Mouse (Mus musculus) midbrain, embryonic 13.5 days (tissue): Measurements from ENCODE around the gene Rpusd2. TPM values are rescaled to one million over a fixed set of nuclear protein-coding genes. Genes with fewer than 3 reads are reported as not detected.
A peak's percentile ranks its signal among the peaks of the same experiment; 100 is the strongest.
"Not testable (repeated sequence)": the region's sequence is repeated elsewhere in the genome, so short reads cannot be mapped to it uniquely, and the experiment has no call there.

Source experiments
- ATAC-seq: fragments of 200-750 bp; cut with Nextera tagmentation; 2 replicates; pipeline ENCODE4 v1.8.0; 2017; ENCODE audit warnings: mild to moderate bottlenecking, moderate TSS enrichment, moderate library complexity
- H3K27ac ChIP-seq: fragments of 300-500 bp; sonication (generic); 2 replicates; pipeline ENCODE4 v1.5.1; 2015; ENCODE audit warnings: inconsistent platforms, mild to moderate bottlenecking, moderate library complexity
- H3K27me3 ChIP-seq: fragments of 300-500 bp; sonication (generic); 2 replicates; pipeline ENCODE4 v1.6.1; 2015; ENCODE audit warnings: mild to moderate bottlenecking, inconsistent platforms
- H3K36me3 ChIP-seq: fragments of 300-500 bp; sonication (generic); 2 replicates; pipeline ENCODE4 v1.6.1; 2015; ENCODE audit warnings: mild to moderate bottlenecking, inconsistent platforms
- H3K4me1 ChIP-seq: fragments of 300-500 bp; sonication (generic); replicated peaks from 2 replicates; pipeline ENCODE4 v1.6.1; 2015; ENCODE audit warnings: inconsistent platforms
- H3K4me2 ChIP-seq: fragments of 300-500 bp; sonication (generic); replicated peaks from 2 replicates; pipeline ENCODE4 v1.6.1; 2015; ENCODE audit warnings: moderate library complexity, mild to moderate bottlenecking, inconsistent platforms
- H3K4me3 ChIP-seq: fragments of 300-500 bp; sonication (generic); replicated peaks from 2 replicates; pipeline ENCODE4 v1.5.1; 2015; ENCODE audit warnings: mild to moderate bottlenecking, inconsistent platforms
- H3K9ac ChIP-seq: fragments of 300-500 bp; sonication (generic); replicated peaks from 2 replicates; pipeline ENCODE4 v1.6.1; 2015; ENCODE audit warnings: mild to moderate bottlenecking, inconsistent platforms
- H3K9me3 ChIP-seq: fragments of 300-500 bp; sonication (generic); 2 replicates; pipeline ENCODE4 v1.6.1; 2016; ENCODE audit warnings: mild to moderate bottlenecking, inconsistent platforms
- whole genome bisulfite sequencing: fragments of 180-500 bp; shearing (Covaris S2); methylation state at CpG from one replicate; pipeline ENCODE4 v1.1.7; 2015; 5-methylcytosine and 5-hydroxymethylcytosine counted together
- polyA plus RNA-seq: library from polyadenylated mRNA; unstranded; fragments of >200 nt; fragmentation: Nextera tagmentation; extraction: Ambion mirVana; gene quantifications from 2 replicates; pipeline ENCODE4 v1.2.1, GENCODE M21; 2015

The Rpusd2 gene
- 5.6 and 5.8 TPM in 2 replicates for polyA plus RNA-seq

DNA sequence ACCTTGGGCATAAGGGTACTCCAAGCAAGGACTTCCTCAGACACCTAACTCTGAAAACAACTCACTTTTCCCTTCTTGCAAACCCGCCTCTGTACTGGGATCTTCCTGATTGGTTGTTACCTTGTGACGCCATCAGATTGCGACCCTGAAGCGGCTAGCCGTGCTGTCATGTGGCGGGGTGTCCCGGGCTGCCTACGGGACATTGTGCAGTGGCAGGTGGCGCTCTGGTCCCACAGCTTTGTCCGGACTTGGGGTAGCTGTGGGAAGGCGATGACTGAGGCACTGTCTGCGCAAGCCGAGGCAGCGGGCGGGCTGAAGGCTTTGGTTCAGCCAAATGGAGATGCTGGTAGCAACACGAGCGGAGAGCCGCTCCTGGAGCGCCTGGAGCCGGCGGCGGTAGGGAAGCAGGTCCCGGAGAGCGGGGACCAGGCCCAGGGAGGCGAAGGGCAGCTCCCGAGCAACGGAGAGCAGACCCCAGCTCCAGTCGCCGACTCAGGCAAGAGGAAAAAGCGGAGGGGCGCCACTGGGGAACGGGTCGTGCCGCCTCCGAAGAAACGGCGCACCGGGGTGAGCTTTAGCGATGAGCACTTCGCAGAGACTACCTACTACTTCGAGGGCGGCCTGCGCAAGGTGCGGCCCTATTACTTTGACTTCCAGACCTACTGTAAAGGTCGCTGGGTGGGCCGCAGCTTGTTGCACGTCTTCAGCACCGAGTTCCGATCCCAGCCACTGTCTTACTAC lies at the start of gene Rpusd2:
Gene Rpusd2, plus strand, starts transcription at position 135 of the 741 bp plus-strand sequence.
- peak within 1 kb of the TSS; percentile 80 for H3K4me2 ChIP-seq
- under 1% methylated on average over 49 of the region's 49 CpGs for WGBS
- H3K27me3 ChIP-seq: no peaks in the 10 kb centered on the region
- peak within 1 kb of the TSS; percentile 94 for H3K4me3 ChIP-seq
- peak; percentile 98 for ATAC-seq
- peaks cover 15% of the 10 kb centered on the region for H3K4me1 ChIP-seq
- peaks cover 29% of the 10 kb centered on the region for H3K36me3 ChIP-seq
- H3K9me3 ChIP-seq: no peaks in the 10 kb centered on the region
- peak within 1 kb of the TSS; percentile 95 for H3K27ac ChIP-seq
- peak within 1 kb of the TSS; percentile 90 for H3K9ac ChIP-seq

DNA sequence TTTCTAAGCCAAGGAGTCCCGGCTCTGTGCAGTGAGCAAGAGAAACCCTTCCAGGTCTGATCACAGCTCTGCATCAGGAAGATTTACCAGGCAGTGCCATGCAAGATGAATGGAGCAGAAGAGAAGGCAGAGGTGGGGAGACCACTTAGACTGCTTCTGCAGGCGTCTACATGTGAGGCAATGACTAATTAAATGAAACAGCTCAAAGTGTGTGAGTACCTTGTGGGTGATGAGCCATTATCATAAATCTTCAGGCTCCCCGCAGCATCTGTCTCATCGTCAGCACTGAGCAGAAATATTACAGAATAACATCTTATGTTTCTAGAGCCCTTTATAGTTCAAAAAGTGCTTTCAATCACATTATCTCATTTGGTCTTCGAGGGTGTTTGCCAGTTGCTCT lies 39.1 kb upstream of the Rpusd2 start:
- H3K9ac ChIP-seq: no peak overlapping the region
- H3K9me3 ChIP-seq: peaks cover 3% of the 10 kb centered on the region; the same call in 1 of the 2 replicates
- H3K4me1 ChIP-seq: peaks cover 33% of the 10 kb centered on the region
- H3K4me3 ChIP-seq: no peak overlapping the region
- no peaks in the 10 kb centered on the region for H3K36me3 ChIP-seq
- ATAC-seq: no peak
- H3K27ac ChIP-seq: no peak overlapping the region
- 56% methylated on average over 5 of the region's 5 CpGs for whole genome bisulfite sequencing
- H3K27me3 ChIP-seq: 0 out of 2 replicates have a peak, but pooled peaks cover 3% of the 10 kb centered on the region
- no peak overlapping the region for H3K4me2 ChIP-seq

- H3K36me3 ChIP-seq: no peaks in the 10 kb centered on the region
- no peak overlapping the region for H3K4me3 ChIP-seq
- peak overlapping the region; percentile 51 for H3K27ac ChIP-seq
- no peak overlapping the region for H3K9ac ChIP-seq
- WGBS: 30% methylated on average over 16 of the region's 16 CpGs
- H3K4me2 ChIP-seq: peak overlapping the region; percentile 31
- 0 out of 2 replicates have a peak, but pooled peaks cover 3% of the 10 kb centered on the region for H3K27me3 ChIP-seq
- H3K9me3 ChIP-seq: no peaks in the 10 kb centered on the region
- ATAC-seq: peak; percentile 89
- peaks cover 33% of the 10 kb centered on the region for H3K4me1 ChIP-seq
Observed at GRCm38 (mm10) chr2:118995919-118996797, 38.4 kb upstream of the Rpusd2 start.

DNA sequence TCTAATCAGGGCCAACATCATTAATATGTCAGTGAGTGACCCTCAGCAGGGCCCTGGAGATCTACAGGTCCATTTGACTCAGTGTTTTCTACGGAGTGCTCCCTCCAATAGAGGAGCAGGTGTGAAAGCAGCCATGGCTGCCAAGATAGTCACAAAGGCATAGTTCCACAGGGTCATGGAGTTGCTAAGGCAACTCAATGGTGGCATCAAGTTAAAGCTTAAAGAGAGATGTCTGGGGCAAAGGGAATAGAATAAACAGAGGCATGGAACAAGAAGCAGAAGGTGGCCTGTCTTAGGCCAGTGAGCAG lies 37.8 kb upstream of the Rpusd2 start:
- Histone ChIP-seq H3K36me3 (no peaks in the 10 kb centered on the region), H3K4me1 (peaks cover 33% of the 10 kb centered on the region), H3K27me3 (0 out of 2 replicates have a peak, but pooled peaks cover 3% of the 10 kb centered on the region), H3K27ac (no peak overlapping the region), H3K9me3 (no peaks in the 10 kb centered on the region), H3K4me2 (peak overlapping the region; percentile 31; the same call in 1 of the 2 replicates), H3K9ac (no peak overlapping the region), H3K4me3 (no peak overlapping the region)
- ATAC-seq: peak; percentile 17; the same call in 1 of the 2 replicates
- 18% methylated on average over 1 of the region's 1 CpGs for WGBS

DNA sequence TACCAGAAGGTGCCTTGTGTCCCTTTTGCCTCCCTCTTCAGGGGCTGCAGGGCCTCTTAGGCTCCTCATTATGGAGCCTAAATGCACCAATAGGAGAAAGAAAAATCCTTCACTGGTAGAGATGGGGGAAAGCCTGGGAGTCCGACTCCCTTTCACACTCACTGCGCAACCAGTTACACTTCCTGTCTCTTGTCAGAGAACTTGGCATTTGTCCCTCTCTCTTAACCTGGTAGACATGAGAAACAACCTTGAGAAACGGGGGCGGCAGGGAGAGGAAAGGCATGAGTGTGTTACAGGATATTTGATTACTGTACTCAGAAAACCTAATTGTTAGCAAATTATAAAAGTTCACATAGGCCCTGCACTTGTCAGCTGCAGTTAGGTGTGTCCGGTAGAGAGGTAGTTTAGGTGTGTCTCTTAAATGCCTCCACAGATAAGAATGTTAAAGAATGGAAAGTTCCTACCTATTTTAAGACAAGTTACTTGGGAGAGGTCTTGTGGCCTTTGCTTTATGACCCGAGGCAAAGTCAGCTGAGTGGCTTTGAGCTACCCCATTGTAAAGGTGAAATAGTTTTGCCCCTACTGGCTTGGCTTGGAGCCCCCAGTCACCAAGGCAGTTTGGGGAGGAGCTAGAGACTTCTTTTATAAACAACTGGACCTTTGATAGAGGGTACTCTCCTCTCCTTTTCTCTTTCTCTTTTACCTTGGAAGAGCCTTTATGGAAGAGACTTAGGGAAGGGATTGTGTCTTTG lies 36.3 kb upstream of the Rpusd2 start:
- 81% methylated on average over 6 of the region's 6 CpGs for WGBS

DNA sequence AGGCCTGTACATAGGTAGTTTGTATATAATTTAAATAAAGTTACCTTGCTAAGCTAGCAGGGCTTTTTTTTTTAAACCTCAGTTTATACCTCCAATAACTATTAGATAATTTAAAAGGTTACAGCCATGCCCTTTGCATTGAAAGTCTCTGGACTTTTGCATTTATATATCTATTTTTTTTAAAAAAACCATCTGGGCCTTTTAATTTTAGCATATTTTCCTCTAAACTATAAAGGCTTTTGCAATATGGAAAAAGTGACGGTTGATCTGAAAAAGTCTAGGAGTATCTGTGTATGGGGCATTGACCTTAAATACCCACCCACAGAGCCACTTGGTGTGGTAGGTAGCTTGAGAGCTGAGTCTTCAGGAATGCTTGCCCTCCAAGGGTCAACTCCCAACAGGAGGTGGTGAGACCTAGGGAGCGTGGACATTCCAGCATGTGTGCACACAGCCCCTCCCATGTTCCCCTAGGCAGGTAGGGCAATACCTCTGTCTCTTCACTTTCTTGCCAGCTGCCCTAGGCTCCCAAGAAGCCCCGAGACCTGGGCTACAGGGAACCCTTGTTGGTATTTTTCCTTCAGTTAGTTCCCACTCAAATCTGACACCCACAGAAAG lies 35.5 kb upstream of the Rpusd2 start:
- H3K27me3 ChIP-seq: 0 out of 2 replicates have a peak, but pooled peaks cover 3% of the 10 kb centered on the region
- no peaks in the 10 kb centered on the region for H3K9me3 ChIP-seq
- H3K36me3 ChIP-seq: no peaks in the 10 kb centered on the region
- ATAC-seq: no peak
- H3K4me1 ChIP-seq: peaks cover 33% of the 10 kb centered on the region
- 42% methylated on average over 3 of the region's 3 CpGs for WGBS
- H3K4me3 ChIP-seq: no peak overlapping the region
- no peak overlapping the region for H3K27ac ChIP-seq
- H3K9ac ChIP-seq: no peak overlapping the region
- no peak overlapping the region for H3K4me2 ChIP-seq

More for the DNA sequence above, 36.3 kb upstream of the Rpusd2 start:
- no peak for ATAC-seq
- Histone ChIP-seq H3K36me3 (no peaks in the 10 kb centered on the region), H3K4me1 (peaks cover 33% of the 10 kb centered on the region), H3K9me3 (no peaks in the 10 kb centered on the region), H3K27ac (no peak overlapping the region), H3K4me2 (no peak overlapping the region), H3K9ac (no peak overlapping the region), H3K4me3 (no peak overlapping the region), H3K27me3 (0 out of 2 replicates have a peak, but pooled peaks cover 3% of the 10 kb centered on the region)

DNA sequence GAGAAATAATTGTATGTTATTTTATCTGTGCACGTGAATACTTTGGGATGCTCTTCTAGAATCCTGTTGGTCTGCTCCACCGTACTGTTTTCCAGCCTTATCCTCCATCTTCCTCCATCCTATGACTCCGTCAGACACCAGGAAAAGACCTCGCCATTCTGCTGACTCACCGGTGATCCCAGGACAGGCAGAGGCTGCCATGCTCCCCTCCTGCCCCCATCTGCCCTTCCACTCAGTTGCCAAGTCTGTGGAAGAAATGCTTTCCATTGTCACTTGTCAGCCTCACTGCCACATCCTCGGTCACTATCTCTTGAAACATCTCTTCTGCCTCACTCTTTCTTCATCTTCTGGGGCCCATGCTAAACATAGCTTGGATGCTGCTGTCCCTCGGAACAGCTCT lies 27.7 kb upstream of the Rpusd2 start:
- 89% methylated on average over 7 of the region's 7 CpGs for WGBS
- Histone ChIP-seq H3K27me3 (no peaks in the 10 kb centered on the region), H3K27ac (no peak overlapping the region), H3K9ac (no peak overlapping the region), H3K4me3 (no peak overlapping the region), H3K4me1 (no peaks in the 10 kb centered on the region), H3K36me3 (no peaks in the 10 kb centered on the region), H3K9me3 (no peaks in the 10 kb centered on the region), H3K4me2 (no peak overlapping the region)
- no peak for ATAC-seq

- H3K27me3 ChIP-seq: no peaks in the 10 kb centered on the region
- no peak overlapping the region for H3K27ac ChIP-seq
- H3K9ac ChIP-seq: no peak overlapping the region
- H3K4me2 ChIP-seq: no peak overlapping the region
- H3K9me3 ChIP-seq: no peaks in the 10 kb centered on the region
- no peaks in the 10 kb centered on the region for H3K36me3 ChIP-seq
- ATAC-seq: no peak
- 92% methylated on average over 2 of the region's 2 CpGs for WGBS
- H3K4me3 ChIP-seq: no peak overlapping the region
- H3K4me1 ChIP-seq: no peaks in the 10 kb centered on the region
Observed at GRCm38 (mm10) chr2:119009376-119009775, 25.2 kb upstream of the Rpusd2 start.

DNA sequence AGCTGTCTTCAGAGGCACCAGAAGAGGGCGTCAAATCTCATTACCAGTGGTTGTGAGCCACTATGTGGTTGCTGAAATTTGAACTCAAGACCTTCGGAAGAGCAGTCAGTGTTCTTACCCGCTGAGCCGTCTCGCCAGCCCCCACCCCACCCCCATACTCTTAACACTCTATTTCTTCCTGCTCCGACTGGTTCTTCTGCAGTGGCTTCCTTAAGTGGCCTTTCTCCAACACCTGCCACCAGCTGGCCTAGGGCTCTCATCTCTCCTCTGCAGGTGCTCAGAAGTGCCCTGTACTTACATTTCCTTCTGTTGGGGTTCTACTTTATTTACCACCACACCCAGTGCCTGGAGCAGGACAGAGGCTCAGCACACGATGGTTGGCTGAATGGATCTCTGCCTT lies 19.6 kb upstream of the Rpusd2 start:
- Histone ChIP-seq H3K9me3 (no peaks in the 10 kb centered on the region), H3K9ac (no peak overlapping the region), H3K36me3 (peaks cover 12% of the 10 kb centered on the region), H3K27ac (no peak overlapping the region), H3K27me3 (no peaks in the 10 kb centered on the region), H3K4me3 (no peak overlapping the region), H3K4me1 (peaks cover 13% of the 10 kb centered on the region), H3K4me2 (no peak overlapping the region)
- 81% methylated on average over 7 of the region's 7 CpGs for WGBS
- no peak for ATAC-seq

DNA sequence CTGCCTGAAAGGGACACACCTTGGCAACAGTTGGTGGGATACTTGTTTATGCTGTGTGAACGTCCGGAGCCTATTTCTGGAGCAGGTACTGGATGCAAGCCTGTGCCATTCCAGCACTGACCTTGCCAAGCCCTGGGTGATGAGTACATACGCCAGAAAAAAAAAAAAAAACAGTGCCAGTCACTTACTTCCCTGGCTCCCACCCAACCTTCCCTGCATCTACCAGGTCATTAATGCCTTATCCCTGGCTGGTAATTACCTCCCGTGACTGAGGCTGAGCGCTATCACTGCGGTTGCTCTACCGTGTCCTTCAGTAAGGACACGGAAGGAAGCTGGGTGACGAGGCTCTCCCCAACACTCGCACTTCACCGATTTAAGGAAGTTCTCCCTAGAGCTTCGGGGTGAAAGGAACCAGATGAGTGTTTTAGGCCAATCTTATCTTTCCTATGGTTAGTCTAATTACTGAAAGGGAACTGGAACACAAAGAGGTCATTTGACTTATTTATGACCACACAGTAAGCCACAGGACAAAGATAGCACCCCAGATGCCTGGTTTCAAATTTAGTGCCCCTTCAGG lies 18.9 kb upstream of the Rpusd2 start:
- no peaks in the 10 kb centered on the region for H3K27me3 ChIP-seq

DNA sequence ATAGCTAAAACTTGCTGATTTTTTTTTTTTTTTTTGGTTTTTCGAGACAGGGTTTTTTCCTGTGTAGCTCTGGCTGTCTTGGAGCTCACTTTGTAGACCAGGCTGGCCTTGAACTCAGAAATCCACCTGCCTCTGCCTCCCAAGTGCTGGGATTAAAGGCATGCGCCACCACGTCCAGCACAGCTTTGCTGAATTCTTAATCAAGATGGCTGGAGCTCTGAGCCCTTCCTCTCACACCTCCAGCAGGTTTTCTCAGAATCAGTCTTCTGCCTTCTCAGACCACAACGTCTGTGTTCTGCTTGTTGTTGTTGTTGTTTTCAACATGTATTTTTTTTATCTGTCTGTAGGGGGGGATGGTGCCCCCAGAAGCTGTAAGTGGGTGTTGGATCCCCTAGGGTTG lies 18.3 kb upstream of the Rpusd2 start:
- not testable (repeated sequence) for H3K4me3 ChIP-seq, H3K9ac ChIP-seq, H3K27ac ChIP-seq, H3K4me2 ChIP-seq, H3K9me3 ChIP-seq, H3K27me3 ChIP-seq, ATAC-seq
- WGBS: 80% methylated on average over 4 of the region's 4 CpGs
- Histone ChIP-seq H3K4me1 (peaks cover 13% of the 10 kb centered on the region), H3K36me3 (peaks cover 20% of the 10 kb centered on the region)

More for the DNA sequence above, 18.9 kb upstream of the Rpusd2 start:
- Histone ChIP-seq H3K9me3 (no peaks in the 10 kb centered on the region), H3K9ac (no peak overlapping the region), H3K27ac (no peak overlapping the region), H3K4me2 (no peak overlapping the region), H3K4me1 (peaks cover 13% of the 10 kb centered on the region), H3K36me3 (peaks cover 15% of the 10 kb centered on the region), H3K4me3 (no peak overlapping the region)
- no peak for ATAC-seq
- 80% methylated on average over 12 of the region's 12 CpGs for WGBS
